Mouse (Mus musculus) spleen, postnatal 14 days (tissue): ENCODE results near the gene Krtap4-6.
"Not testable (repeated sequence)": the region's sequence is repeated elsewhere in the genome, so short reads cannot be mapped to it uniquely, and the experiment has no call there.

Experiments
- DNase-seq, 2 experiments: peaks; one replicate each; pipeline ENCODE4 v3.0.0; 2021 to 2022; ENCODE audit warnings: low spot score in 2 of 2

Gene Krtap4-6

DNA sequence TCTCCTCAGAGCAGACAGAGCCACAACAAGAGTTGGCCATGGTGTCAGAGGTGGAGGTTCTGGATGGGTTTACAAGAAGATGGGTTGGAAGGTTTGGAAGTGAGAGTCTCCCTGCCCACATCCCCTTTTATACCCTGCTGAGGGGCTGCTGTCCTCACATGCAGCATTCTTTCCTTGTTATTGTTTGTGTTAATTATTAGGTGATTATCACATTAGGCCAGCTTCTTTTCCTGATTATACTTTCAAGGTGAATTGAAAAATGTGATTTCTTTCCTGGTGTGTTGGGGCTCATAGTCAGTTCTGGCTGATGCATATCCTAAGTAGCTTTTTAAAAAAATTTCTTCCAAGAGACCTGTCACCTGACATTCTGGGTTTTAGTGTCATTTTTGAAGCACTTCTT lies at the start of gene Krtap4-6:
TSS of gene Krtap4-6 (minus strand) at position 101 of the 400 bp plus-strand sequence.
- DNase-seq, result no peak

DNA sequence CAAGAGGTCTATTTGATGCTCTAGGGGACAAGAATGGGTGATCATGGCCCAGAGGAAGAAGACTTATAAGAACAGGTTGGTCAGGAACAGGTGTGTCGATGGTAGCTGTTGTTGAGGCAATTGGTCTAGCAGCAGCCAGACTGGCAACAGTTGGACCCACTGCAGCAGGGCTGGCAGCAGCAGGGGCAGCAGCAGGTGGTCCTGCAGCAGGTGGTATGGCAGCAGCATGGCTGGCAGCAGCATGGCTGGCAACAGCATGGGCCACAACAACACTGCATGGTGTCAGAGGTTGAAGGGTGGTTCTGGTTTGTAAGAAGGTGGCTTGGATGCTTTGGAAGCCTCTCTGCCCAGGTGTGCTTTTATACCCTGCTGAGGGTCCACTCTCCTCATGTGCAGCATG lies 24.7 kb upstream of the Krtap4-6 start, which contains the start of gene Gm14190:
TSS of gene Gm14190 (minus strand) at position 278 of the 400 bp plus-strand sequence.
- no peak for DNase-seq

DNA sequence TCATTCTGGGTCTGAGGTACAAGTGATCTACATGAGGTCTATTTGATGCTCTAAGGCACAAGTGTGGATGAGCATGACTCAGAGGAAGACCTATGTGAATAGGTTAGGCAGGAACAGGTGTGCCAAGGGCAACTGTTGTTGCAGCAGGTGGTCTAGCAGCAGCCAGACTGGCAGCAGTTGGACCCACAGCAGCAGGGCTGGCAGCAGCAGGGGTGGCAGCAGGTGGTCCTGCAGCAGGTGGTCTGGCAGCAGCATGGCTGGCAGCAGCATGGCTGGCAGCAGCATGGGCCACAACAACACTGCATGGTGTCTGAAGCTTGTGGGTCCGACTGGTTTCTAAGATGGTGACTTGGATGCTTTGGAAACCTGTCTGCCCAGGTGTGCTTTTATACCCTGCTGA lies 19.5 kb upstream of the Krtap4-6 start:
- DNase-seq, result not testable (repeated sequence)

DNA sequence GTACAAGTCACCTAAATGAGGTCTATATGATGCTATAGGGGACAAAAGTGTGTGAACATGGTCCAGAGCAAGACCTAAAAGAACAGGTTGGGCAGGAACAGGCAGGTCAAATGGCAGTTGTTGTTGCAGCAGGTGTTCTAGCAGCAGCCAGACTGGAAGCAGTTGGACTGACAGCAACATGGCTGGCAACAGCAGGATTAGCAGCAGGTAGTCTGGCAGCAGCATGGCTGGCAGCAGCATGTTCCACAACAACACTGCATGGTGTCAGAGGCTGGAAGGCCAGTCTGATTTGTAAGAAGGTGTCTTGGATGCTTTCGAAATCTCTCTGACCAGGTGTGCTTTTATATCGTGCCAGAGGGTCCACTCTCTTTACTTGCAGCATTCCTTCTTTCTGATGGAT lies 17.7 kb upstream of the Krtap4-6 start:
- DNase-seq, result no peak

DNA sequence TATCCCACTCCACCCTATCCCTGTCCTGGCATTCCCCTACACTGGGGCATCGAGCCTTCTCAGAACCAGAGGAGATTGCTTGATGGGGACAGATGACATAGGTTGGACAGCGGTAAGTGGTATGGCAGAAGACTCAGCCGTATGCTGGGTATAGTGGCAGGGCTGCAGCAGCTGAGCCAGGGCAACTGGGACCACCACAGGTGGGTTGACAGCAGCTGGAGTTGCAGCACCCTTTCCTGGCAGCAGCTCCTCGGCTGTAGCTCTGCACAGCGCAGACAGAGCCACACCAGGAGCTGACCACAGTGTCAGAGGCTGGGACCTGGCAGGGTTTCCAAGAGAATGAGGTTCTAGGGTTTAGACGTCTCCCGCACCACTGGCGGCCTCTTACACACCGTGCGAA lies 3.0 kb downstream of the Krtap4-6 start:
- DNase-seq, result no peak

DNA sequence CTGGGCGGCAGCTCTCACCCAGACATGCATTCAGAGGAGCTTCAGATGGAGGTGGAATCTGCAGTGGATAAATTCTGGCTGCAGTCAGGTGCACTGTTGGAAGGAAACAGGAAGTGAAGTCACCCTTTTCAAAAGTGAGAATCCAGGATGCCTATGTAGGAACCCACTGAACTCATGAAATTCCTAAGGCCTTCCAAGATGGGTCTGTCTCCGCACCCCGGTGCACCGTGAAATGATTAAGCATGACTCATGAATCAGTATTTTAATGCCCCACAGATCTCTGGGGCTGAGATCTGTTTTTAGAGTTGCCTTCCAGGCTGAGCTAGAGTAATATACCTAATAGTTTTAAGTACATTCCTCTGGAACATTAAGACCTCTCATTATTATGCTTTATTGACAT lies 6.5 kb downstream of the Krtap4-6 start:
- DNase-seq, result no peak

DNA sequence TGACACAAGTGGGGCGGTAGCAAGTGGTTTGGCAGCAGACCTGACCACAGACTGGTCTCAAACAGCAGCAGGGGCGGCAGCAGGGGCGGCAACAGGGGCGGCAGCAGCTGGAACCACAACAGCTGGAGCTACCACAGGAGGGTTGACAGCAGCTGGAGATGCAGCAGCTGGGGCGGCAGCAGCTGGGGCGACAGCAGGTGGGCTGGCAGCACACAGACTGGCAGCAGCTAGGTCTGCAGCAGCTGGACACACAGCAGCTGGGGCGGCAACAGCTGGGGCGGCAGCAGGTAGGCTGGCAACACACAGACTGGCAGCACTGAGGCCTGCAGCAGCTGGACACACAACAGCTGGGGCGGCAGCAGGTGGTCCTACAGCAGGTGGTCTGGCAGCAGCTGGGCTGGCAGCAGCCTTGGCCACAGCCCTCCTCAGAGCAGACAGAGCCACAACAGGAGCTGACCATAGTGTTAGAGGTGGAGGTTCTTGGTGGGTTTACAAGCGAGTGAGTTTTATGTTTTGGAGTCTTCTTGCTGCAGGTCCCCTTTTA lies 7.2 kb downstream of the Krtap4-6 start, which contains the start of gene Gm11563:
TSS of gene Gm11563 (minus strand) at position 494 of the 544 bp plus-strand sequence.
- not testable (repeated sequence) for DNase-seq

DNA sequence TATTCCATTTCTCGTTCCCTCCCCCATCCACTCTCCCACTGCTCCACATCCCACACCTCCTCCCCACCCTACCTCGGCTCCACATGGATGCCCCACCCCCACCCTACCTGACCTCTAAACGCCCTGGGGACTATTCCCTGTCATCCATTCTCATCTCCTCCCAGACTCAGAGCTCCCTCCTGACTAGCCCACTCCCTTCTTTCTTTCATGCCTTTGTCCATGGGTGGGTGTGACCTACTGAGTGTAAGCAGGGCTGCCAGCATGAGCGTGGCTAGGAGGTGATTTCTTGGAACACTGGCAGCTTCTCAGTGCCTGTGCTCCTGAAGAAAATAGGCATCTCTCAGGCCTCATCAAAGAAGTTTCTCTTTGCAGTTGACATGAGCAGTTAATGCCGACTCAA lies 8.7 kb downstream of the Krtap4-6 start:
- DNase-seq, result no peak

DNA sequence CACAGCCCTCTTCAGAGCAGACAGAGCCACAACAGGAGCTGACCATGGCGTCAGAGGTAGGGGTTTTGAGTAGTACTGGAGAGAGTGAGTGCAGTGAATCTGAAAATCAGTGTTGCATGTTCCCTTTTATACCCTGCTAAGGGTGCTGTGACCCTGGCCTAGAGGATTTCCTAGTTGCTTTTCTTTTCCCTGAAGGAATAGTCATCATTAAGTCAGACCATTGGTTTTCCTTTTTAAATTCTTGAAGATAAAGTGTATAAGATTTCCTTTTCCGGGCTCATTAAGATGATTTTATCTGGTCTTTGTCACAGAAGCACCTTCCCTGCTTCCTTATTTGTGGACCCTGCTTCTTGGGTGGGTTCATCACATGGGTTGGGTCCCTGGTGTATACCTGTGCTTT lies 15.6 kb downstream of the Krtap4-6 start, which contains the start of gene Gm11555:
TSS of gene Gm11555 (minus strand) at position 101 of the 400 bp plus-strand sequence.
- no peak for DNase-seq

DNA sequence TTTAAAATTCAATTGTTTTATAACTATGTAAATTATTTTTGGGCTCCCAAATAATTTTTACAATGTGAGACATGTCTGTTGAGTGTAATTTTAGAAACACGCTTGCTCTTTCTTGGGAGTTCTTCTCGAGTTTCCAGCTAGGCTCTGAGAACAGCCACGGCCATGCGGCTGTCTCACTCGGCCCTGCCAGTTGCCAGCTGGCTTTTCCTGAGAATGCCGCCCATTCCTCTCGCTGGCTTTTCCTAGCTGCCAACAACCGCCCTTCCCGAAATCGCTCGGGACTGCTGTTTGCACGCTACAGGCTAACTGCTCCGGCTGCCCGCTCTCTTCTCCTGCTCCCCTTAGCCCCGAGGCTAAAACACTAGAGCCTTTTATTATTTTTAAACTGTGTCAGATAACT lies 19.3 kb downstream of the Krtap4-6 start:
- no peak for DNase-seq

DNA sequence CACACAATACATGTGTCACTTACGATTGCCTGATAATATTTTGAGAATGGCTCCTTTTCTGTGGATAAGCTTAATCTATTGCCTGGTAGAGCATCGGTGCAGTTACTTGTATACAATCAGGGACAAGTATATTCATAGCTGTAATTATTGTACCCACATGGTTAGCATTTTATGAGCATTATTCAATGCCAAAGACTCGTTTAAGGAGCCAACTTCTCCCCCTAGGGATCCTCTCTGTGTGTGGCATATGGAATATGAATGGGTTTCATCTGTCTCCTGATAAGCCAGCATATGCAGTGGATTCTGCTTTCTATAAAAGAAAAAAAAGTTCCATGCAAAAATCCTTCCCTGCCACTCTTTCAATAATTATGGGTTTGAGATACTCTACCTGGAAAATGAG lies 21.4 kb downstream of the Krtap4-6 start:
- DNase-seq, result no peak

DNA sequence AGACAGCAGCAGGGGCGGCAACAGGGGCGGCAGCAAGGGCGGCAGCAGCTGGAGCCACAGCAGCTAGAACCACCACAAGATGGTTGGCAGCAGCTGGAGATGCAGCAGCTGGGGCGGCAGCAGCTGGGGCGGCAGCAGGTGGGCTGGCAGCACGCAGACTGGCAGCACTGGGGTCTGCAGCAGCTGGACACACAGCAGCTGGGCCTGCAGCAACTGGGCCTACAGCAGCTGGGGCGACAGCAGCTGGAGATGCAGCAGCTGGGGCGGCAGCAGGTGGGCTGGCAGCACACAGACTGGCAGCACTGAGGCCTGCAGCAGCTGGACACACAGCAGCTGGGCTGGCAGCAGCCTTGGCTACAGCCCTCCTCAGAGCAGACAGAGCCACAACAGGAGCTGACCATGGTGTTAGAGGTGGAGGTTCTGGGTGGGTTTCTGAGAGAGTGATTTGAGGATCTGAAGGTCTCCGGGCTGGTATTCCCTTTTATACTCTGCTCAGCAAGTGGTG lies 22.1 kb downstream of the Krtap4-6 start, which contains the start of gene Krtap4-7:
TSS of gene Krtap4-7 (minus strand) at position 455 of the 505 bp plus-strand sequence.
- DNase-seq, result not testable (repeated sequence)

DNA sequence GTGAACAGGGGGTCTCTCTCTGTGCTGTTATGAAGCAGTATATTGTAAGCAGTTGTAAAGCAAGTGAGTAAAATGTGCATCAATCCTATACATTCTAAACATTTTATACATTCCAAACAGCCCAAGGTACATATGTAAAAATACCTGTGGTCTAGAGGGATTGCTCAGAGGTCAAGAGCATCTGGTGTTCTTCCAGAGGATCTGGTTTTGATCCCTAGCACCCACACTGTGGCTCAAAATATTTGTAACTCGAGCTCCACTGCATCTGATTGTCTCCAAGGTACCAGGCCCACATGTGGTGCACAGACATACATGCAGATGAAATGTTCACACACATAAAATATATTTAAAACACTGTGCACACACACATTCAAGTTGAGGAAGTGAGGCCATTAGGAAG lies 24.8 kb downstream of the Krtap4-6 start:
- no peak for DNase-seq

DNA sequence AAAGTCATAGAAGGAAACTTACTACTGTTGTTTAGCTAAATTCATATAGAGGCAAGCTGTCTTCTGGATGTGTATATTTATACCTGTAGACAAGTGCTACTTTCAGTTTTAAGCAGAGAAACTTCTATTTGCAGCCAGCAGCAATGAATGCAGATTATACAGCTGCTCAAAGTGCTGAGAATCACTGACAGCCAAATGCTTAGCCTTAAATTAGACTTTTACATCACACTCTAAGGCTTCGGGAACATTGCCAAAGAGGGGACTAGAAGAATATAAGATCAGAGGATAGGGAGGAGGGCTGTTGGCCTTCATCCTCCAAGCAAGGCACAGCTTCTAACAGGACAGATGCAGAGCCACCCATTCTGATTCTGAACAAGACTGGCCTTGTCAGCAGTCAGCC lies 28.7 kb downstream of the Krtap4-6 start:
- DNase-seq, result no peak

DNA sequence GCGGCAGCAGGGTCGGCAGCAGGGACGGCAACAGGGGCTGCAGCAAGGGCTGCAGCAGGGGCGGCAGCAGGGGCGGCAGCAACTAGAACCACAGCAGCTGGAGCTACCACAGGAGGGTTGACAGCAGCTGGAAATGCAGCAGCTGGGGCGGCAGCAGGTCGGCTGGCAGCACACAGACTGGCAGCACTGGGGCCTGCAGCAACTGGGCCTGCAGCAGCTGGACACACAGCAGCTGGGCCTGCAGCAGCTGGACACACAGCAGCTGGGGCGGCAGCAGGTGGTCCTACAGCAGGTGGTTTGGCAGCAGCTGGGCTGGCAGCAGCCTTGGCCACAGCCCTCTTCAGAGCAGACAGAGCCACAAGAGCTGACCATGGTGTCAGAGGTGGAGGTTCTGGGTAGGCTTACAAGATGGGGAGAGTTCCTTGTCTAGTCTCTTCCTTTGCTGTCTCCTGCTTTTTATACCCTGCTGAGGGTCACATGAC lies 31.1 kb downstream of the Krtap4-6 start, which contains the start of gene Krtap4-2:
TSS of gene Krtap4-2 (minus strand) at position 432 of the 482 bp plus-strand sequence.
- no peak for DNase-seq

DNA sequence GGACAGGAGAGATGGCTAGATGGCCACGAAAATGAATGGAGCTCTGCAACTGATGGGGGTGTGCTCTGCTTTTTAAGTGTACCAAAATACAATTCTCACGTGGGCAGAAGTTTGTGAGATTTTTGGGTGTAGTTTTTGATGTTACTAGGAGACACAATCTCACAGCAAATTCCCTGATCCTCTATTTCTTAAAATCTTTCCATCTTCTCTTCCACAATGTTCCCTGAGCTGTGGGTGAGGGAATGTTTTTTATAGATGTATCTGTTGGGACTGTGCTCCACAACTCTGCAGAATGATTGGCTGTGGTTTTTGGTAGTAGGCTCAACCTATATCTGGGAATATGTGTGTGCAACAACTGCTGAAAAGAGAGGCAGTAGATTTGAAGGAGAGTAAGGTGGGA lies 32.5 kb downstream of the Krtap4-6 start:
- DNase-seq, result no peak

DNA sequence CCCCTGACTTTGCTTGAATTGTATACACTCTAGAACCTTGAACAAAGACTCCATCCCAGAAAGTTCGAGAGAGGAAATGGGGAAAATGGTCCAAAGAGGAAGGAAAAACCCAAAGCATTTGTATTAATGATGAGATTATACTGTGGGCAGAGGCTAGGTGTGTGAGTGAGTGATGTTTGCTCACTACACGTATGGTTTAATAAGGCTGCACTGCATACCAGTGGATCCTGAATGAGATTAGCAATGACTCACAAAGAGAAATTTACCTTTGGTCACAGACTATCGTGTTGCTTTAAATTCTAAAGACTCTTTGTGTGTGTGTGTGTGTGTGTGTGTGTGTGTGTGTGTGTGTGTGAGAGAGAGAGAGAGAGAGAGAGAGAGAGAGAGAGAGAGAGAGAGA lies 34.9 kb downstream of the Krtap4-6 start:
- no peak for DNase-seq

DNA sequence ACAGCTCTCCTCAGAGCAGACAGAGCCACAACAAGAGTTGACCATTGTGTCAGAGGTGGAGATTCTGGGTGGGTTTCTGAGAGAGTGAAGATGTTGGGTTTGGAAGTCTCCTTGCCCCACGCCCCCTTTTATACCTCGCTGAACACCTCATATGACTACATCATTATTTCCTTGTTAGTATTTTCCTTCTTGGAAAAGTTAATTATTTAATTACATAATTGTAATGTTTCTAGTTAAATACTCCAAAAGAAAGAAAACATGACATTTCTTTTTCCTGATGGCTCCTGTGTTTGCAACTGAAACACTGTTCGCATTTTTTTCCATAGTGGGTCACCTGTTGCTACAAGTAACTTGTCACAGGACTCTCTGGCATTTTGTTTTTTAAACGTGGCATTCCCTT lies 37.6 kb downstream of the Krtap4-6 start, which contains the start of gene Krtap4-1:
TSS of gene Krtap4-1 (minus strand) at position 101 of the 400 bp plus-strand sequence.
- DNase-seq, result no peak

DNA sequence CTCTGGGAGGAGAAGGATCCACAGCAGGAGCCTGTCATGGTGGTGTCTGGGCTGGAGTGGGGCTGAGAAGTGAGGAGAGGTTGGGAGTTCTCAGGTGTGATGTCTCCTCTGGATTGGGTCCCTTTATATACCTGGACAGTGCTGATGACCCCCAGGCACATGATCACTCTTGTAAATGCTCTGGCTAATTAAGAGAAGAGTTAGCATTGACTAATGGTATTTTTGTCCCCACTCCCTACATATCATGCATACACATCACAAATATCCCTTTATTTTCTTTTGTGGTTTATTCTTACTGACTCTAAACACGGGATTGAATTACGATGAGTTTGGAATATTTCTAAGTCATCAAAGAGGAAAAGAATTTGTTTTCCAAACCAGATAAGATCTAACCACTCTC lies 45.4 kb downstream of the Krtap4-6 start, which contains the start of gene Gm11562:
TSS of gene Gm11562 (minus strand) at position 101 of the 400 bp plus-strand sequence.
- DNase-seq, result no peak
